Mouse (Mus musculus) left cerebral cortex, adult 9 months (tissue): ENCODE measurements at regions not wholly inside any gene's neighbourhood (a gene's known extent, or its start where the extent isn't known, plus 50 kb on each side); places are given as distances from the start of the nearest gene placed in this dataset.
A peak's percentile ranks its signal among the peaks of the same experiment; 100 is the strongest.

Experiments
- DNase-seq, 2 experiments: peaks; one replicate each; pipeline ENCODE4 v3.0.0; 2022; ENCODE audit warnings: low spot score in 2 of 2

DNA sequence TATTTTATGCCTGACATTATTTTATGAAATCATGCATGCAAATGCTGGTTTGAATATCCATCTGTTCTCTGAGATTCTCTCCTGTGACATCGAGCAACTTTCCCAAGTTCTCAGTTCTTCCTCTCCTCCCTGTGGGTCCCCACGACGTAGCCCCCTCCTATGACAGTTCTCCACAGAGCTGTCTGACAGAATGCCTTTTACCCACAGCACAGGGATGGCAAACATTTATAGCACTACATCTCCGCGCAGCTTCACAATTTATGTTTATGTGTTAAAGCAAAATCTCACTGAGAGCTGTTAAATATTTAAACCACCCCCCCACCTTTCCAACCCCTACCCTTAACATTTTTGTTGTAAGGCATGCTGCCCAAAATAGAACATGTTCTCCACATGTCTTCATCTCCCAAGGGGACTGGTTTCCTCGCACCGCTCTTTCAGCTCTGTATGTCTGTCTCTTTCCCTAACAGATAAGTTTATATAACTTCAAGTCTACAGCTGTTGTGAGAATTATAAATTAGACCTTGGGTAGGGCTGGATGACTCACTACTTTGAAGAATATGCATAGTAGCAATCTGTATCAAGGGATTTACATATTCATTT lies 63.5 kb upstream of the Ndst3 start:
- peak; percentile 47 to 58 for DNase-seq

DNA sequence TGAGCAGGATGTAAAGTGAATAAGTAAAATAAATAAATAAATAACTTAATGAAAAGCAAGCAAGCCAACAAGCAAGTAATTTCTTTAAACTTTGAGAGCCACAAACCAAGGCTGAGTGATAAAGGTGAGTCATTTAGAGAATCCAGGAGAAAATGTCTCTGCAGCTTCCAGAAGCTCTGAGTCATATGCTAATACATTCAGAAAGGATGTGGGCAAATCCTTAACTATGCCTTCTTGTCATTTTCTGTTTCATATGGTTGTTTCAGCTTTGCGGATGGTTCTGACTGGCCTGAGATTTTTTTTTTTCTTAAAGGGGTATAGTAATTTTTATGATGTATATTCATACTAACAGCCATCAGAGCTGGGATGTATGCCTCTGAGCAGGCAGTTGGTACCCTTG lies 64.3 kb upstream of the Ndst3 start:
- peak; percentile 31 to 32 for DNase-seq

DNA sequence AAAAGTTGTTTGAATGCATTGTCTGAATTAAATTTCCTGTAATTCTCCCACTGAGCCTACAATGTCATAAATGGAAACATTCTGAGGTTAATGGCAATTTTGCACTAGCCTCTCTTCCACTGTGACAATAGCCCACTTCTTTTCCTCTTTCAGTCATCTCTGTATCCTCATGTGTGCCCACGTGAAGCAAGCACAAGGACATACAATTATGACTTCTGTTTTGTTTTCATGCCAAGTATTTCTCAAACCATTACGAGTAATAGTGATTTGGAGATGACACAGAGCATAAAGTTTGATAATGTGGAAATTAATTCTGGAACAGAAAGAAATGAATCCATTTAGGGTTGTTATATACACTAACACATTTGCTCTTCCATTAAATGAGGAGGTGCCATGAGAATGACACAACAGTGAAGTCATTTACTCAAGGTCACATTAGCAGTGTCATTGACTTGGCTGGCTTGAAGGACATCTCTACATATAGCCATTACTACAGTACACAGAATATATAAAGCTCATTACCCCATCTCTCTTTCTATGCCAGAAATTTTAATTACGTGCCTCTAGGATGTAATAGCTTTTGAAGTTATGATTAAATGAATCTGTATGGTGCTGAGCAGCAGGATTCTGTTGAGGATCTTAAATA lies 75.4 kb upstream of the Ndst3 start:
- no peak for DNase-seq

DNA sequence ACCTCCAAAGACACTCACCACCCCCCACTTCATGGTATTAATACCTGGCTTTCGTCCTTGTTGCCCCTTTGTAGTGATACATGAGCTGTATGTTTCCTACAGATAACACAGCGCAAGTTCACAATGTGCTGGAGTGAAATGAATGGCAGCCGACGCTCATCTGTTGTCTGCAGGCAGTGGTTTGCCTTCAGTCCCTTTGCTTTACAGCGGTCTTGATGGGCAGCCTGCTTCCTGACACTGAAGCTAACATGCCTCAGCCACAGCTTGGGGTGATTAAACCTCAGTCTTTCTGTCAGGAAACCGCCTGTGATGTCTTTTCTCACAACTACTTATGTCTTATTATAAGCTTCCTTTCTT lies 75.9 kb upstream of the Ndst3 start:
- DNase-seq, result no peak

DNA sequence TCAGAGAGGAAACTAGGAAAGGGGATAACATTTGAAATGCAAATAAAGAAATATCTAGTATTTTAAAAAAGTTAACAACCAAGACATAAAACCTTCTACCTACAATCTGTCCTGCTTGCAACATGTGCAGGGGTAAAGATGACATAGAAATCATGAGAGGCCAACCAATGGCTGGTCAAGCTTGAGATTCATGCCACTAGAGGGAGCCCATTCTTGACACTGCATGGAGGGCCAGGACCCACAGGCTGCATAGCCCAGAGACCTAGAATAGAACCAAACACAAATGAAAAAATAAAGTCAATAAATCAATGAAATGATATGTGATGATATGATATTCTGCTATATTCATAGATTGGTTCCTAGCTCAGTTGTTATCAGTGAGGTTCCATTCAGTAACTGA lies 89.9 kb upstream of the Ndst3 start:
- DNase-seq, result no peak

DNA sequence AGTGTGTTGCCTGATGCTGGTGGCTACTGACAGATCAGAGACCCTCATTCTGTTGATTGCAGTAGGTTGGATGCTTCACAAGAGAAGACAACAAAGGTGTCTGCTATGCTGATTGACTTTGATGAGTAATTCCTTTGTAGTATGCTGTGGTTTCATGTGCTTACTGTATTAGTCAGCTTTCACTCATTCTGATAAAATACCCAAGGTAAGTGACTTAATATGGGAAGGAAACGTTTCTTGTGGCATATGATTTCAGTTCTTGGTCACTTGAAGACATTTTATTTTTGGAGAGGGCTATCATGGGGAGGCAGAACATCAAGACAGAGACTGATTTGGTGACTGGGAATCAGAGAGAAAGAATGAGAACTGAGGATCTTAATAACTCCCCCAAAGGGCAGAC lies 90.9 kb upstream of the Ndst3 start:
- DNase-seq, result no peak

DNA sequence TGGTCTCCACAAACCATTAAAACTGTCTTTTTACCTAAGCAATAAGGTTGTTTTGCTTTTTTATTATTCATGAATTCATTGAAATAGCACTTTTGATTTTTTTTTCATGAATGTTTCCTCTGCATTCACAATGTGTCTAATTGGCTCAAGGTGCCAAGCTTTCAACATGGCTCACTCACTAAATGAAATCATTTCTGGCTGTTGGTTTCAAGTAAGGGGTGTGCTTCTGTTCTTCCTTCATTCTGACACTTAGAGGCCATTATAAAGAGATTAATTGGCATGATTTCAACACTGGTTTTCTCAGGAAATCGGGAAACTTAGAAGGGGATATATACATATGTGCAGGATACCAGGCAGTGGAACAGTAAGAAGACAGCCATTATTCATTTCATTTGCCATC lies 93.5 kb upstream of the Ndst3 start:
- DNase-seq, result no peak

DNA sequence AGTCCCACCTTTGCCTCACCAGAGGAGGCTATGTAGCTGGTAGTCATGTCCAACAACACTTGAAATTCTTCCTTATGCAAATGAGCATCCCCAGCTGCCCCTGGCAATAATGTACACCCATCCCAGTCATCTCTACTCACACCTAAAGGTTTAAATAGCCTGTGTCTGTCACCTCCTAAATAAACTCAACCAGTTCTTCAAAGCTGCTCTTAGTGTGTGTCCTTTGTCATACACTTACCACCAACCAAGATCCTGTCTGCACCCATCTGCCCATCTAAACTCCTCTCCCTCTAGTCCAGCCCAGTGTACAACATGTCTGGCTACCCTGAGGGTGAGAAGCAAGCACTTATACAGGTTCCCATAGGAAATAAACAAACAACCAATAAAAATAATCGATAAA lies 103.4 kb upstream of the Ndst3 start:
- DNase-seq, result no peak

DNA sequence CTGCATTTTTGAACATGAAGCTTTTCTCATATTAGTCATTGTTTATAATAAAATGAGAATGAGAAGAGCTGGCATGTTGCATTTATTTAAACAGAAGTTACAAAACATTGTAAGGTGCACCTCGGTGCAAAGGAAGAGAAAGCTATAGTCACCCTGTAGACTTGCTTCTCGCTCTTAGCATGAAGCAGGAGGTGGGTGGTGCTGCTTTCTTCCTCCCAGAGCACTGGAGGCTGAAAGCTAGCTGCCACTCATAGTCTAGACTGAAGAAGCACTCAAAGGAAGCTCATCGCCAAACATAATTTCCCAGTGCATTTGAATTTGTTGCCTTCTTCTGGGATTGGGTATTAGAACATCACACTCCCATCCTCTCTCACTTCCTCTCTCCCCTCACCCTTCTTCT lies 114.7 kb upstream of the Ndst3 start:
- no peak for DNase-seq

DNA sequence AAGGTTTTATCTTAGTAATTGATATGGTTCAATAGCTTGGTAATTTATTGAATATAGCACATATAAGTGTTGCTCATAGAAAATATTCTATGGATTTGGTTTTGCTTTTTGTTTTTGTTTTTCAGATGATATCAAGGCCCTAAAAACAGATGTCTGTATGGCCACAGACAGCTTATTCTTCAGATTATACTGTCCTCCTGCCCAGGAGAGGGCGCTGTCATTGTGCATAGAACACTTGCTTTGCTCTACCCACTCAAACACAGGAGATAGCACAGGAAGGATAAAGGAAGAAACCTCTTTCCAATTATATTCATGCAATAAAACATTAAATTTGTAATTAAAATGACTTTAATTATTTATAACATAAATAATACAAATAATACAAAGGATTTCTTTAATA lies 115.4 kb upstream of the Ndst3 start:
- DNase-seq, result no peak

DNA sequence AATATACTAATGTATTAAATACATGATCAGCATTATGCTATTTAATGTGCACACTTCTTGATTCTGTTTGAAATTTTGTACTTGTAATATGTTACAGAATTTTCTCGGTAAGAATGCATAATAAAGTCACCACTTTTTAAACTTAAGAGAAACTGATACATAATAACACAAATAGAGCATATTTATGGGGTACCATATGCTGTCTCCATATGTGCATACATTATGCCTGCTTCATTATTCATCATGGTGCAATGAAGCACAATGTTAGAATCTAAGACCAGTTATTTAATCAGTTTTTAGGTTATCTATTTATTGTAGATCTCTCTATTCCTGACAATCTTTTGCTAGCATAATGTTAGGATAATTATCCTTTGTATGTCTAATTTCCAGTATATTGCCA lies 115.9 kb upstream of the Ndst3 start:
- no peak for DNase-seq

DNA sequence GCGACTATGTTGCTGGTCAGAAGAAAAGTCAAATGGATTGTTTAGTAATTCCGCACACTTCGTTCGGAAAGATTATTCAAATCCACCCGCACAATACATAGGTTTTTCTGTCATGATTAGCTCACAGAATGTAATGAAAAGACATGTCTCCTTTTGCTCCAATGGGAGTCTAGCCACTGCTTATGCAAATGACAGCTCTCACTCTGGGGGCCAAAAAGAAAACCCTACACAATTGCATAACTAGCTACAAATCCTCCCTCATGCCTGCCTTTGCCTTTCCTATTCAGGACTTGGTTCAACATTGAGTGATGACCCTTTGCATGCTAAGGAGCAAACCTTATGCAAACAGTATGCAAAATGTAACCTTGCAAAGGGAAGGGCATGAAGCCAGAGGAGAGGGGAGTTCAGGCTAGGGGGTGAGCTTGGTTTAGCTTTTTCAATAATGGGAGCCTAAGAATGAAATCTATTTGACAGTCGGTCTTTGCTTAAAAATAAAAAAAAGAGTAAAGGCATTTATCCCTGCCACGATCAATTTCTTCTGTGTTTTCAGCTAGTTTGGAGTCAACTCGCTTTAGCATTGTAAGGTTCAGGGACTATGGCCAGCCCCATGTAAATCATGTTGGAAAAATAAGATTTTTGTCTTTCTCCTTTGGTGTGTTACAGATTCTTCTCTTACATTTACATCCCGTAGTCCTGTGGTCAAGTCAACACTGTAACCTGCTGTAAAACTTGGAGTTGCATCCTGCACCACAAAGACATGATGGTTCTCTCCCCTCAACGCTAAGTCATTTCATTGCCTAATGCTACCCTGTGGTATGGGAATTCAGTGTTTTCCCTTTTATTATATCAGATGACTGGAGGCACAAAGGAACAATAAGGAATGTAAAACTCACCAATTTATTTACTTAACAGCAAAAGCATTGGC lies 119.6 kb upstream of the Ndst3 start:
- no peak for DNase-seq

DNA sequence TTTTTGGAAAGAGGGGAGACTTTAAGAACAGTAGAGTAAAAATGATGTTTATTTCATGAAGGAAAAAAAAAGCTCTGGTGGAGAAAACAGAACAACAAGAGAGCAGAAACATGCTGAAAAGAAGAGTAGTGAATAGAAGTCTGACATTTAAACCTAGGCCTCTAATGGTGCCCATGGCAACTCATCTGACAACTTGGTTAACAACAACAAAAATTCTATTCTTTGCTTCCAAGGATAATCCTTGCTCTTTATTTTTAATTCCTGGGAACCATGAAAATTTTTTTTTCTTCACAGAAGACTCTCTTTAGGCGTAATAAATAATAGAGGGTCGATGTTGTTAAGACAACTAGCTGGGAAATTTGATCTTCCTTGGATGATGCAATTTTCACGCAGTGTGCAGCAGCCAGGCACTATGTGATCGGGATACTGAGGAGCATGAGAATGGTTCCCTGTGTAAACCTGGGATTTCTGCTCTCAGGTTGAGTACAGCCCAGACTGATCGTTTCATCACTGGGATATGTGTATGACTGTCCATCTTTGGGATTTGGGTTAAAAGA lies 120.4 kb upstream of the Ndst3 start:
- DNase-seq, result no peak

DNA sequence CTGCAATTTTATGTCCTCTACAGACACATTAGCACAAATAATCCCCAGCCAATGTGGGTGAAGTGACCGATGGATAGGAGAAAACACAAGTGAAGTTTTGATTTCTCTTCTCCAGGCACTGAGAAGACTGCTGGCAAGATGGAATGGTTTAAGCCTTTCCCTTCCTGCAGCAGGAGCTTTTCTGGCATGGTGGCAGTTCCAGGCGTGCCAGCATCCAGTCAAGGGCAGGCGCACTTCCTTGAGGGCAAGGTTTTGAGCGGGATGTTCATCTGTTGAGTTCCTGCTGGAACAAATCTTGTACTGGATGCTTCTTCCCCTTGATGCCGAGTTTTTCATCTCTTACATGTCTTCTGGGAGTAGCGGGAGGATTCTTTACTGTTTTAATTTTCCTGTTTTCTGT lies 138.1 kb upstream of the Ndst3 start:
- no peak for DNase-seq

DNA sequence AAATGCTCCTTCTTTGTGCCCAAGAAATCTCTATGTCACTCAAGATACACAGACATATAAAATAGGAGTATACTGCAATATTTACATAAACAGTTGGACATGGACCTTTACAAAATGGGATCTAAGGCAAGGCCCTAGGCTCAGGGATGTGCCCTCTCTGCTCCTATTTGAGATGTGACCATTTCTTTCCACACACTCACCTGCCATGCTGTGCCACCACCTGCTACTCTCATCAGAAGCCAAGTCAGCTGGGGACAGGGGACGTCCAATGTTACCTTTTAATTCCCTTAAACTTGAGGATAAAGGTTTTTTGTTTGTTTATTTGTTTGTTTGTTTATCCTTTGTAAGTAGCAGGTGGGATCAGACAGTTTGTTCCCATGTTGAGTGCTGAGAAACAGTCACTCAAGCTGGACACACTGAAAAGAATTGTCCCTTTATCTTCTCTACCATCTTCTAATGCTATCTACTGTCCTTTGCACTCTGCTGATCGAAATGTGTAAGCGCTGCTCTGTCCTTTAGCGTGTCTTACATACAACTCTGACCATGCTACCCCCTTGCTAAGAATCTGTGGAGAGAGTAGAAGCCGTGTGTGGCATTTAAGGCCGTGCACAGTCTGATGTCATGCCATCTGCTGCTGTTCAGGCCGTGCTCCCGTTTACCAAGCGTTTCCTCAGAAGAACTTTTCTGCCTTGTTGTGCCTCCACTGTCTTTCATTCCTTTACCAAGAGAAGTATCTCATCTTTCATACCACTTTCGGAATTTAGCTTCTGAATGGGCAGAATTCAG lies 147.9 kb upstream of the Ndst3 start:
- no peak for DNase-seq

DNA sequence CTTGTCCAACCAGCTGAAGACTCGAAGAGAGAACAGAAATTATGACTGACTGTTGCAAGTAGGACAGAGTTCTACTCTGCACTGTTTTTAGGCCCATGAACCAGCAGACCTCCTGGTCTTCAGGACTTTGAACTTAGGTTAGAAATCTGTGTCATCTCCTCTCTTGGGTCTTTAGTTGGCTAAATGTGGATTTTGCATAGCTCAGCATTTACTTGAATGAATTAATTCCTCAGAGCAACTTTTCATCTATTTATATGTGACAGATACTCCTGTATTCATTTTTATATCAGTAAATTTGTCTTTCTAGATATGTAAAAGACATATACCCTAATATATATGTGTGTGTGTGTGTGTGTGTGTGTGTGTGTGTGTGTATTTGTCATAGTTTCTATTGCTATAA lies 155.9 kb upstream of the Ndst3 start:
- DNase-seq, result no peak

DNA sequence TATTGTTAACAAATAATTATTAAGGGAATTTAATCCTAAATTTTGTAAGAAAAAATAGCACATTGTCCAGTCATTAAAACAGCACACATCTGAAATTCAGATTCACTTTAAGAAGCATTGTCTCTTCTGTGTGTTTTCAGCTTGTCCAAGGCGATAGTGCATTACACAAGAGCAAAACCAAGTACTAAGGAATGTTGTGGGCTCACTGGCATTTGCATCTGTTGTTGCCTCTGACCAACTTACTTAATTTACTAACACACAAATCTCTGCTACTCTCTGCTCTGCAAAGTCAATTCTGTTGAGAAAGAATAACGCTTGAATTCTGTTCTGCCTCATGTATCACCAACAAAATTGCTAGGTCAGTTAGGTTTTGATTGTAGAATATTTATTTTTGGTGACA lies 158.0 kb upstream of the Ndst3 start:
- no peak for DNase-seq

DNA sequence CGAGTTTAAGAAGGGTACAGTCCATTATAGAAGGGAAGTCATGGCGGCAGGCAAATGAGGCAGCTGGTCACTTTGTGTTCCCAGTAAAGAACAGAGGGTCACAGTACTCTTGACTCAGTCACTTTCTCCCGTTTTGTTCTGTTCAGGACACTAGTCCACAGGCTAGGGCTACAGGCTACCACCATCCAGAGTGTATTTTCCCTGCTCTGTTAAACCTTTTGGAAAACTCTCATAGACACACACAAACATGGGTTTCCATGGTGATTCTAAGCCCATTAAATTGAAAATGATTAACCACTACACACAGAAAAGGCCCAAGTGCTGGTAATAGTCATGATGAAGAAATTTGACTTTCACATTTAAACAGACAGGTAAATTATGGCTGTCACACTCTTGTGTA lies 162.2 kb upstream of the Ndst3 start:
- no peak for DNase-seq

DNA sequence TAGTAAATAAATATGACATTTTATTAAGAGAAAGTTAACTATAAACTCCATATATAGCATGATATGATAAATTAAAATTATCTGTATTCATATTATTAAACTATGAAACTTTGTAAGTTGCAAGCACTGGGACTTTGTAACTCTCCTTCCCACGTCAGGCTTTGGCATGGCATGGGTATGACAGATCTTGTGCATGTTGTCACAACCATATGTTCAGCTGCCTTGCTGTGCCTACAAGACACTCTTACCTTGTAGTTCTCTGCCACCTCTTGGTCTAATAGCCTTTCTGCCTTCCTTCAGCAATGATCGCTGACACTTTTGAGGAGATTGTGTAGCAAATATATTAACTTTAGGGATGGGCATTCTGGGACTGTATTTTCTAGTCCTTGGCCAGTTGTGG lies 183.1 kb upstream of the Ndst3 start:
- DNase-seq, result no peak

DNA sequence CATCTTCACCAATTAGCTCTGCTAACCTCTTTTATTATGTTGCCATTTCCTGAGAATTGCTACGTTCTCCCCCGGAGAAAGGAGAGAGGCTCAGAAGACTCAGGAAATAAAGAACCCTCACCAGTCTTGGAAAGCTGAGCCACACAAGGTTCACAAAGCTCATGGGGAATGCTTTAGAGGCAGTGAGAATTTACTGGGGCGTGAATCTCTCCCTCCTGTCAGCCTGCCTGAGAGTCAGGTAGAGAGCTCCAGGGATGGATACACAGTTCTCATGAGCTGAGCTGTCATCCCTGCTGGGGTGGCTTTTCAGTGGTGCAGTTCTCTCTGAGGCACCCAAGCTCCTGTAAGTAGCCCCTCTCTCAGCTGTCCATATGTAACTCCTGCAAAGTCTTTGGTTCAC lies 203.0 kb upstream of the Ndst3 start:
- DNase-seq, result no peak

DNA sequence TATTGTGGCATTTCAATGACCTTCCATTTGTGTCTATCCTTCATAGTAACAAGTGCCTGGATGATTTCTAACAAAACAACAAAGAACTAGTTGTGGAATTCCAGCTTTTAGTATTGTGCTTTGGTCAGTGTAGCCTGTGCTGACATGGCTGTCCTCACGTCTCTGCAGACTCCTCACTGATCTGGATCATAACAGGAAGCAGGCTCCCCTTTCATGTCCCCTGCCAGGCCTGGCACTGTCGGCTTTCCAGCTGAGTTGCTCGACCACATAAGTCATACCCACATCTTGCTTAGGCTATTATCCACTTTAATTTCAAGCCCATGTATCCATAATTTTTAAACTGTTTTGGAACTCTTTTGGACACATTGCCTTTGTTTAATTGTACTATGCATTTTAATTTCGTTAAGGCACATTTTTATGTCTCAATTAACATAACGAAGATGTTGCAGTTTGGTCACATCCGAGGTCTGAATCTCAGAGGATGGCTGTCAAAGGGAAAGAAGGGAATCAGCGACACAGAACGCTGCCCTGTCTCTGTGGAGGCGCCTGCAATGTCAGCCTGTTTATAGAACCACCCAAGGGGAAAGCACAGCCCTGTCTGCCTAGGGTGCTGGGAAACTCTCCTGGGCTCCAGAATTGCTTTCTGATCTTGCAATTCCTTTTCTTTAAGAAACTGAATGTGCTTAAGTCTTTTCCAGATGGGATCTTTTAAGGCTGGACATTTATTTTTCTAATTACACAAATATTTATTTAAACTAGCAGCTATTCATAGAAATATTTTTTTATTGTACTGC lies 215.5 kb upstream of the Ndst3 start:
- no peak for DNase-seq
